Mouse (Mus musculus): ENCODE results near the gene Atp5g3.

DNA sequence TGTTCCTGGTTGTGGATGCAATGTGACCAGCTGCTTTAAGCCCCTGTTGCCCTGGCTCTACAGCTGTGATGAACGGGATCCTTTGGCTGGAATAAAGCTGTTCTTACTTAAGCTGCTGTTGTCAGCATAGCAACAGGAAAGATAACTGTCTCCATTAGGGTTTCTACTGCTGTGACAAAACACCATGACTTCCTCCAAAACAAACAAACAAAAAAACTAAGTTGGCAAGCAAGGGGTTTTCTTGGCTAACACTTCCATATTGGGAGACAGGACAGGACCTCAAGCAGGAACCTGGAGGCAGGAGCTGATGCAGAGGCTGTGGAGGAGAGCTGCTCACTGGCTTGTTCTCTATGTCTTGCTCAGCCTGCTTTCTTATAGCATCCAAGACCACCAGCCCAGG is 30.2 kb upstream of the Atp5g3 start:
- TF ChIP-seq CTCF (conservative IDR thresholded peaks at IDR 0.05; ENCODE audit: low read length) (no peak), NANOG (IDR thresholded peaks at IDR 0.05; ENCODE audit: borderline replicate concordance, low read length) (no peak), POU5F1 (IDR thresholded peaks at IDR 0.05; ENCODE audit: borderline replicate concordance, low read length) (no peak)
